Mouse (Mus musculus) liver, postnatal 0 days (tissue): ENCODE results near the gene H2-M5.

ENCODE experiments used
- CTCF ChIP-seq: sonication (generic); IDR thresholded peaks from 2 replicates; pipeline ENCODE4 v1.5.1; 2016; ENCODE audit warnings: antibody characterized with exemption, low read depth
- EP300 ChIP-seq: IDR thresholded peaks from 2 replicates; pipeline ENCODE4 v1.6.1; 2016; ENCODE audit warnings: antibody characterized with exemption, low read depth, mild to moderate bottlenecking

GRCm38 (mm10) chr17:36993770-36994325 is 4.5 kb upstream of the H2-M5 start:
- TF ChIP-seq EP300 (no peak), CTCF (no peak)
